Mouse (Mus musculus): ENCODE measurements around the gene Kcmf1.

- TF ChIP-seq GATA1 (IDR thresholded peaks at IDR 0.05; ENCODE audit: borderline replicate concordance, low read length) = no peak
- no peak for TF ChIP-seq FLI1 (IDR thresholded peaks at IDR 0.05; ENCODE audit: low read length)
Measured at GRCm38 (mm10) chr6:72831858-72832257, 67.9 kb downstream of the Kcmf1 start.

Data from megakaryocyte, embryonic 14.5 days (primary cell).